Mouse (Mus musculus): ENCODE data around the gene Ptpn5.

The Ptpn5 gene

GRCm38 (mm10) chr7:47110511-47110910 lies 23.0 kb downstream of the Ptpn5 start:
- DNase-seq: peak in 1 of 2 experiments; percentile 6

GRCm38 (mm10) chr7:47108779-47109189 lies 24.7 kb downstream of the Ptpn5 start:
- no peak for DNase-seq

GRCm38 (mm10) chr7:47106949-47107348 lies 26.5 kb downstream of the Ptpn5 start:
- DNase-seq: no peak

- no peak for DNase-seq
Measured at GRCm38 (mm10) chr7:47103671-47104414, 29.6 kb downstream of the Ptpn5 start.

- no peak for DNase-seq
Measured at GRCm38 (mm10) chr7:47102970-47103369, 30.5 kb downstream of the Ptpn5 start.

GRCm38 (mm10) chr7:47100615-47101014 lies 32.9 kb downstream of the Ptpn5 start:
- DNase-seq: no peak

GRCm38 (mm10) chr7:47099306-47099705 lies 34.2 kb downstream of the Ptpn5 start:
- no peak for DNase-seq

- DNase-seq: no peak
Measured at GRCm38 (mm10) chr7:47098044-47098443, 35.4 kb downstream of the Ptpn5 start.

- DNase-seq: no peak
Measured at GRCm38 (mm10) chr7:47094969-47095368, 38.5 kb downstream of the Ptpn5 start.

GRCm38 (mm10) chr7:47093935-47094334 lies 39.5 kb downstream of the Ptpn5 start:
- no peak for DNase-seq

GRCm38 (mm10) chr7:47085075-47085474 lies 48.4 kb downstream of the Ptpn5 start:
- no peak for DNase-seq

- peak; percentile 85 to 89 for DNase-seq
Measured at GRCm38 (mm10) chr7:47081277-47081676, 52.2 kb downstream of the Ptpn5 start.

- DNase-seq: peak; percentile 39 to 42
Measured at GRCm38 (mm10) chr7:47080868-47081267, 52.6 kb downstream of the Ptpn5 start.

GRCm38 (mm10) chr7:47077451-47077850 lies 56.0 kb downstream of the Ptpn5 start:
- peak; percentile 63 to 72 for DNase-seq

- no peak for DNase-seq
Measured at GRCm38 (mm10) chr7:47076729-47077128, 56.8 kb downstream of the Ptpn5 start.

- DNase-seq: peak; percentile 80 to 81
Measured at GRCm38 (mm10) chr7:47076193-47076592, 57.3 kb downstream of the Ptpn5 start.

GRCm38 (mm10) chr7:47073536-47074521 lies 59.7 kb downstream of the Ptpn5 start:
- peak in 1 of 2 experiments; percentile 17 for DNase-seq

GRCm38 (mm10) chr7:47072551-47072950 lies 60.9 kb downstream of the Ptpn5 start:
- DNase-seq: peak in 1 of 2 experiments; percentile 23

GRCm38 (mm10) chr7:47067879-47068278 lies 65.6 kb downstream of the Ptpn5 start:
- DNase-seq: no peak

GRCm38 (mm10) chr7:47066942-47067341 lies 66.5 kb downstream of the Ptpn5 start:
- DNase-seq: no peak

GRCm38 (mm10) chr7:47061560-47061959 lies 71.9 kb downstream of the Ptpn5 start:
- no peak for DNase-seq

GRCm38 (mm10) chr7:47059339-47059738 lies 74.1 kb downstream of the Ptpn5 start:
- no peak for DNase-seq

- no peak for DNase-seq
Measured at GRCm38 (mm10) chr7:47056273-47056672, 77.2 kb downstream of the Ptpn5 start.

GRCm38 (mm10) chr7:47055744-47056143 lies 77.7 kb downstream of the Ptpn5 start:
- DNase-seq: no peak

Data from cerebellum, postnatal 10 days (tissue).